Mouse (Mus musculus): ENCODE measurements around the gene Gm20388. TPM values are rescaled to one million over a fixed set of nuclear protein-coding genes. Genes with fewer than 3 reads are reported as not detected.

Gene Gm20388
- polyA plus RNA-seq, 1 experiment: 18.7 TPM

DNA sequence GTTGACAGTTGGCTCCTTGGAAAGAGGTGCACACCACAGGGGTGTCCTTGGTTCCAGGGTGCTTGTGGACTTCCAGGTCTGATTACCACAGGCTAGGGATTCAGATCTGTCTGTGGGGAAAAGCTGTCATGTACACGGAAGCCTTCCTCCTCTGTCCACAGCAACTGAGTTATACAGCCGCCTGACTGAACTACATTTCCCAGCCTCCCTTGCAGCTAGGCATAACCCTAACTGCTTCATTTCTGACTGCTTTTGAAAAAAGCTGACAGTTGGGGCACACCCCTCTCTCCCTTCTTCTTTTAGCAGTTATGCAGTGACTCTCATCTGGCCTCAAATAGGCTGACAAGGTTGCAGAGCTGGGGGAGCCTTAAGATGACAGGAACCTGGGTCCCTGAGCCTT lies 901.3 kb downstream of the Gm20388 start:
- TF ChIP-seq CTCF (IDR thresholded peaks at IDR 0.05; ENCODE audit: borderline replicate concordance, insufficient read depth, low read depth, low read length) (no peak), POLR2A (IDR thresholded peaks at IDR 0.05; ENCODE audit: borderline replicate concordance, insufficient read depth, low read length) (no peak)
- Histone ChIP-seq H3K27ac (ENCODE audit: insufficient read depth, low read length) (no peak overlapping the region), H3K4me3 (replicated peaks; ENCODE audit: insufficient read depth, low read depth, low read length) (no peak overlapping the region), H3K4me1 (ENCODE audit: control insufficient read depth, insufficient read depth, low read length) (no peaks in the 10 kb centered on the region), H3K27me3 (ENCODE audit: control insufficient read depth, insufficient read depth, low read length) (no peaks in the 10 kb centered on the region)
- 69% methylated on average over 2 of the region's 2 CpGs for WGBS
- DNase-seq: no peak

DNA sequence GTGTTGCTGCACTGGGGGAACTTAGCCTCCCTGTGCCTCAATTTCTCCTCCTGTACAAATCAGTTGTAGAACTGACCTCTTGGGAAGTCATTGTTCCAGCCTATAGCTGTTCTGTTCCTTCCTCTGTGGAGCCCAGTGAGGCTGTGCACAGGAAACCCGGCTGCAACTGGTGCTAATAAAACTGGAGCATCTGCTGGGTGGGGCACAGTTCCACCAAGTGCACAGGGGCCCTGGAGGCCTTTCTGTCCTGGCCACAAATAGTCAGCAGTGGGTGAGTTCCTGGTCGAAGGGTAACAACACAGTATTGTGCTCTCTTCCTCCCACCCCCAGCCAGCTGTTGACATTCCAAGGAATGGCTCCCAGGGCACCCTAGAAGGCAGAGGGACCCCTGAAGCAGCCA lies 902.4 kb downstream of the Gm20388 start:
- WGBS: 47% methylated on average over 2 of the region's 2 CpGs
- Histone ChIP-seq H3K4me1 (ENCODE audit: control insufficient read depth, insufficient read depth, low read length) (no peaks in the 10 kb centered on the region), H3K27me3 (ENCODE audit: control insufficient read depth, insufficient read depth, low read length) (no peaks in the 10 kb centered on the region), H3K4me3 (replicated peaks; ENCODE audit: insufficient read depth, low read depth, low read length) (no peak overlapping the region), H3K27ac (ENCODE audit: insufficient read depth, low read length) (no peak overlapping the region)
- DNase-seq: no peak
- TF ChIP-seq POLR2A (IDR thresholded peaks at IDR 0.05; ENCODE audit: borderline replicate concordance, insufficient read depth, low read length) (no peak), CTCF (IDR thresholded peaks at IDR 0.05; ENCODE audit: borderline replicate concordance, insufficient read depth, low read depth, low read length) (no peak)

DNA sequence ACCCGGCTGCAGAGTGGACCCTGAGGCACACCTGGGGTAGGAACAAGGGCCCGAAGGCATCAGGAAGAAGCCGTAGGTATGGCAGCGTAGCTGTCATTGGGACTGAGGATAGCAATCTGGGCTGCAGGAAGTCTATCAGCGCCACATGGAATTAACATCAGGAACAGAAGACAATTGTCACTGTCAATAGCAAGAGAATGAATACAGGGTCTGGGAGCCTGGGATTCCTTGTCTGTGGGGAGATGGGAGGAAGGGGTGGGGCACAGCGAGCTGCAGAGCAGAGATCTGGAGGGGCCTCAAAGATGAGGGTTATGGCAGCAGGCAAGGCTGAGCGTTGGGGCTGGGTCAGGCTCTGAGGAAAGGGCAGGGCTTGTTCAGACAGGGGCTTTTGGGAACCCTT lies 903.2 kb downstream of the Gm20388 start:
- Histone ChIP-seq H3K4me1 (ENCODE audit: control insufficient read depth, insufficient read depth, low read length) (no peaks in the 10 kb centered on the region), H3K4me3 (replicated peaks; ENCODE audit: insufficient read depth, low read depth, low read length) (no peak overlapping the region), H3K27ac (ENCODE audit: insufficient read depth, low read length) (no peak overlapping the region), H3K27me3 (ENCODE audit: control insufficient read depth, insufficient read depth, low read length) (no peaks in the 10 kb centered on the region)
- WGBS: 79% methylated on average over 7 of the region's 7 CpGs
- no peak for DNase-seq
- TF ChIP-seq POLR2A (IDR thresholded peaks at IDR 0.05; ENCODE audit: borderline replicate concordance, insufficient read depth, low read length) (no peak), CTCF (IDR thresholded peaks at IDR 0.05; ENCODE audit: borderline replicate concordance, insufficient read depth, low read depth, low read length) (no peak)

DNA sequence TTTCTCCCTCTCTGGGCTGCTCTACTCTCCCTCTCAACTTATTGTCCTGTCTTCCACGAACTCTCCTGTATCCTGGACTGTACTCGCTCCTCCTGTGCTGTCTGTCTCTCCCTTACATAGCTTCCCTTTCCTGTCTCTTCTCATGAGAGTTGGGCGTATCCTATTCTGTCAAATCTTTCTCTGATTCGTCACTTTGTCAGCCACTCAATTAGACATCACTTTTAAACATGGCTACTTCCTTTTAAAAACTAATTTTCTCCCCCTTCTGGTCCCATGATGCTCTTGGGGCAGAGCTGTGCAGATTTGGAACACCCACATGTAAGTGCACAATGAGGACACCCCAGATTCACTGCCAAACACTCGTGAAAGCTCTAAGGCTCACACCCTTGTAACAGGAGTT lies 905.7 kb downstream of the Gm20388 start:
- H3K4me3 ChIP-seq (replicated peaks; ENCODE audit: insufficient read depth, low read depth, low read length): no peak overlapping the region
- no peaks in the 10 kb centered on the region for H3K27me3 ChIP-seq (ENCODE audit: control insufficient read depth, insufficient read depth, low read length)
- TF ChIP-seq POLR2A (IDR thresholded peaks at IDR 0.05; ENCODE audit: borderline replicate concordance, insufficient read depth, low read length) (no peak), CTCF (IDR thresholded peaks at IDR 0.05; ENCODE audit: borderline replicate concordance, insufficient read depth, low read depth, low read length) (no peak)
- H3K27ac ChIP-seq (ENCODE audit: insufficient read depth, low read length): no peak overlapping the region
- WGBS: 86% methylated on average over 5 of the region's 5 CpGs
- DNase-seq: no peak
- no peaks in the 10 kb centered on the region for H3K4me1 ChIP-seq (ENCODE audit: control insufficient read depth, insufficient read depth, low read length)

- Histone ChIP-seq H3K27ac (ENCODE audit: insufficient read depth, low read length) (no peak overlapping the region), H3K27me3 (ENCODE audit: control insufficient read depth, insufficient read depth, low read length) (no peaks in the 10 kb centered on the region), H3K4me1 (ENCODE audit: control insufficient read depth, insufficient read depth, low read length) (no peaks in the 10 kb centered on the region), H3K4me3 (replicated peaks; ENCODE audit: insufficient read depth, low read depth, low read length) (no peak overlapping the region)
- TF ChIP-seq POLR2A (IDR thresholded peaks at IDR 0.05; ENCODE audit: borderline replicate concordance, insufficient read depth, low read length) (no peak), CTCF (IDR thresholded peaks at IDR 0.05; ENCODE audit: borderline replicate concordance, insufficient read depth, low read depth, low read length) (no peak)
- no peak for DNase-seq
Measured at GRCm38 (mm10) chr8:120819906-120820305, 909.3 kb downstream of the Gm20388 start.

DNA sequence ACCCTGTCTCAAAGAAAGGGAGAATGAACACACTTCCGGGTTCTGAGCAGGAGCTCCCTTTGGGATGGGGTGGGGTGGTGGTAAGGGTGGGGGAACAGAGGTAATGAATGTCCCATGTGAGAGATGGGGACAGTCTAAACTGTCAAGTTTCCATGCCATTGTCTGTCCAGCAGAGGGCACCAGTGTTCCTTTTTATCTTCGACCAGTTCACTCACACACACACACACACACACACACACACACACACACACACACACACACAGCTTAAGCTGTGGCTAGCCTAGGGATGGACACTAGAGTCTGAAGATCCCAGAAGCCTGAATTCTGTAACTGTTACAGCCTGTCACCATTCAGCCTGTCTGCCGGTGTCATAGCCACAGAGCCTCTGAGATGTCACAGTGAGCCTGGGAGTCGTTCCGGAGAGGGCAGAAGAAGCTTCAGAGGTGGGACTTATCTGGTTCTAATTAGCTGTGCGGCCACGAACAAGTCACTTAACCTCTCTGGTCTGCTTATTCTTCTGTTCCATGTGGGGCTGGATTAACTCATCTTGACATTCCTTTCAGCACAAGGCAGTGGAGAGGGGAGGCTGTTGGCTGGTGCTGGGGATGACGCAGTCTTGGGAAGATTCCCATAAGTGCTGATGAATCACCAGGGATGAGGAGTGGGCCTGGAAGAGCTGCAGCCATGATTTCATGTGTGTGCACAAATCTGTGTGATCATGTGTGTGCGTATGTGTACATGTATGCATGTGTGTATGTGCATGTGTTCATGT lies 910.9 kb downstream of the Gm20388 start:
- 36% methylated on average over 9 of the region's 9 CpGs for WGBS
- no peak overlapping the region for H3K4me3 ChIP-seq (replicated peaks; ENCODE audit: insufficient read depth, low read depth, low read length)
- no peaks in the 10 kb centered on the region for H3K4me1 ChIP-seq (ENCODE audit: control insufficient read depth, insufficient read depth, low read length)
- no peak overlapping the region for H3K27ac ChIP-seq (ENCODE audit: insufficient read depth, low read length)
- DNase-seq: peak; percentile 20 to 26
- no peak for TF ChIP-seq POLR2A (IDR thresholded peaks at IDR 0.05; ENCODE audit: borderline replicate concordance, insufficient read depth, low read length)
- peak; percentile 57 for TF ChIP-seq CTCF (IDR thresholded peaks at IDR 0.05; ENCODE audit: borderline replicate concordance, insufficient read depth, low read depth, low read length)
- H3K27me3 ChIP-seq (ENCODE audit: control insufficient read depth, insufficient read depth, low read length): no peaks in the 10 kb centered on the region

DNA sequence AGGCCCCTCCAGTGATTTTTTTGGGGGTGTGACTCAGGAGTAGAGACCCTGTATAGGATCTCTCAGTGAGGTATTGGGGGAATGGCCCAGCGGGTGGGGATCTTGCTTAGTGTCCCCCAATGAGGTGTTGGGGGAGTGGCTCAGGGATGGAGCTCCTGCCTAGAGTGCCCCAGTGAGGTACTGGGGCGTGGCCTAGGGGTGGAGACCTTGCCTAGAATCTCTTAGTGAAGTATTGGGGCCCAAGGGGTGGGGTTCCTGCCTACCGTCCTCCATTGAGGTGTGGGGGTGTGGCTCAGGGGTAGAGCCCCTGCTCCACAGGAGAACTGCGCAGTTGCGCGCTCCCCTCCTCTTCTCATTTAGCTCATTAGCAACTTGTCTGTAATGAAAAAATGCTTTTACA lies 912.7 kb downstream of the Gm20388 start:
- no peaks in the 10 kb centered on the region for H3K4me1 ChIP-seq (ENCODE audit: control insufficient read depth, insufficient read depth, low read length)
- TF ChIP-seq POLR2A (IDR thresholded peaks at IDR 0.05; ENCODE audit: borderline replicate concordance, insufficient read depth, low read length): no peak
- no peak for TF ChIP-seq CTCF (IDR thresholded peaks at IDR 0.05; ENCODE audit: borderline replicate concordance, insufficient read depth, low read depth, low read length)
- no peak overlapping the region for H3K27ac ChIP-seq (ENCODE audit: insufficient read depth, low read length)
- WGBS: 48% methylated on average over 6 of the region's 6 CpGs
- H3K27me3 ChIP-seq (ENCODE audit: control insufficient read depth, insufficient read depth, low read length): no peaks in the 10 kb centered on the region
- DNase-seq: no peak
- H3K4me3 ChIP-seq (replicated peaks; ENCODE audit: insufficient read depth, low read depth, low read length): no peak overlapping the region

DNA sequence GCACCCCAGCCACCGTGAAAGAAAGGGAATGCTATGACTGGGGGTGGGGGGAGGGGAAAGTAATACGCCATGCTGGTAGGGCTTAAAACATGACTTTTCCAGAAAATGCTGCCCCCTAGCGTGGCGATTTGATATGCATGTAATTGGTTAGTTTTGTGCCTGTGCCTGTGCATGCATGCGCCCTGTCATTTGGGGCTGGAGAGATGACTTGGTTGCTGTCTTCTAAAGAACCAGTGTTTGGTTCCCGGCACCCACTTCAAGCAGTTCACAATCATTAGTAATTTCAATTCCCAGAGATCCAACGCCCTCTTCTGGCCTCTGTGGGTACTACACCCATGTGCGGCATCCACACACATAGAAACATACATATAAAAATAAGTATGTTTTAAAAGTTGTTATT lies 913.2 kb downstream of the Gm20388 start:
- WGBS: 62% methylated on average over 8 of the region's 8 CpGs
- no peak for DNase-seq
- no peak for TF ChIP-seq CTCF (IDR thresholded peaks at IDR 0.05; ENCODE audit: borderline replicate concordance, insufficient read depth, low read depth, low read length)
- no peak for TF ChIP-seq POLR2A (IDR thresholded peaks at IDR 0.05; ENCODE audit: borderline replicate concordance, insufficient read depth, low read length)
- Histone ChIP-seq H3K4me1 (ENCODE audit: control insufficient read depth, insufficient read depth, low read length) (no peaks in the 10 kb centered on the region), H3K27ac (ENCODE audit: insufficient read depth, low read length) (no peak overlapping the region), H3K27me3 (ENCODE audit: control insufficient read depth, insufficient read depth, low read length) (no peaks in the 10 kb centered on the region), H3K4me3 (replicated peaks; ENCODE audit: insufficient read depth, low read depth, low read length) (no peak overlapping the region)
